Mouse (Mus musculus) testis, adult 10 weeks (tissue): ENCODE results near the gene Srek1ip1. TPM values are rescaled to one million over a fixed set of nuclear protein-coding genes. Genes with fewer than 3 reads are reported as not detected.

Experiments
- polyA plus RNA-seq: library from polyadenylated mRNA; stranded (reverse); fragments of 350-450 nt; fragmentation: Illumina TruSeq; extraction: RNeasy Lipid Tissue Mini Kit (QIAGEN cat#74804); gene quantifications from one replicate; pipeline ENCODE4 v1.2.3, GENCODE M21; 2014; ENCODE audit warnings: low read depth, low replicate concordance

Gene Srek1ip1
- polyA plus RNA-seq = 49.7 TPM

GRCm38 (mm10) chr13:104792184-104792583, at the start of gene Srek1ip1:
Srek1ip1 (plus strand) TSS chr13:104792484.

GRCm38 (mm10) chr13:104816635-104817571, 24.6 kb downstream of the Srek1ip1 start, which contains the start of gene Cwc27:
Cwc27 (minus strand) TSS chr13:104817142.

GRCm38 (mm10) chr13:104863127-104863979, 71.1 kb downstream of the Srek1ip1 start, which contains the start of gene Shisal2b:
Shisal2b (minus strand) TSS chr13:104863893.

Other genes starting within 250 kb of the Srek1ip1 start
- 18.0 TPM for gene Cwc27, start 24.7 kb downstream of the Srek1ip1 start, polyA plus RNA-seq
- gene Shisal2b, start 71.4 kb downstream of the Srek1ip1 start, polyA plus RNA-seq = not detected